Mouse (Mus musculus): ENCODE results near the gene Nxn. TPM values are rescaled to one million over a fixed set of nuclear protein-coding genes. Genes with fewer than 3 reads are reported as not detected.
A peak's percentile ranks its signal among the peaks of the same experiment; 100 is the strongest.

Nxn gene
- polyA plus RNA-seq, 1 experiment from 2014 or later, result 11.9 TPM

DNA sequence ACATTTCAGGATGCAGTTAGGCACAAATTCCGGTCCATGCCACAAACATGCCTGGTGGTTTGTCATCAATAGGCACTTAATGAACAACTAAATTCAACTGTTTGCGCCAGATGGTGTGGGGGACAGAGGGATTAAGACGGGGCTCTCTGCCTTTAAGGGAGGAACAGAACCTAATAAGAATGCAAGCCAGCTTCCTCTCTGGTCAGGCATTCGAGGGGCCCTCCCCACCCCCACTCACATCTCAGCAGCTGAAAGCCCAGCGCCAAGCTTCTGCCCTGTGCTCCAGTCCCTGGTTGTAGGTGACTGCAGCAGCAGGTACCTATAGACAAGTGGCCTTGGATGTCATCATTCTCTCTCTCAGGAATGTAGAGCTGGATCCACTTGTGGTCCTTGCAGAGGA lies 104.9 kb downstream of the Nxn start:
- Histone ChIP-seq H3K4me3 (ENCODE audit: low read depth, low read length) (no peak overlapping the region), H3K27me3 (replicated peaks; ENCODE audit: insufficient read depth, low read length) (no peaks in the 10 kb centered on the region), H3K9ac (replicated peaks; ENCODE audit: low read depth) (no peak overlapping the region), H3K27ac (ENCODE audit: low read length) (no peak overlapping the region), H3K36me3 (ENCODE audit: insufficient read depth, low read length) (no peaks in the 10 kb centered on the region), H3K4me2 (replicated peaks; ENCODE audit: low read depth, low read length) (no peak overlapping the region), H3K4me1 (ENCODE audit: insufficient read depth, low read depth, low read length) (peaks cover 8% of the 10 kb centered on the region; the same call in 1 of the 2 replicates), H3K9me3 (ENCODE audit: low read length) (no peaks in the 10 kb centered on the region)
- ATAC-seq (no peak), DNase-seq (ENCODE audit: low spot score) (no peak)
- 65% methylated on average over 5 of the region's 5 CpGs for WGBS
- TF ChIP-seq EP300 (IDR thresholded peaks at IDR 0.05) (no peak), CTCF (IDR thresholded peaks at IDR 0.05) (no peak)

DNA sequence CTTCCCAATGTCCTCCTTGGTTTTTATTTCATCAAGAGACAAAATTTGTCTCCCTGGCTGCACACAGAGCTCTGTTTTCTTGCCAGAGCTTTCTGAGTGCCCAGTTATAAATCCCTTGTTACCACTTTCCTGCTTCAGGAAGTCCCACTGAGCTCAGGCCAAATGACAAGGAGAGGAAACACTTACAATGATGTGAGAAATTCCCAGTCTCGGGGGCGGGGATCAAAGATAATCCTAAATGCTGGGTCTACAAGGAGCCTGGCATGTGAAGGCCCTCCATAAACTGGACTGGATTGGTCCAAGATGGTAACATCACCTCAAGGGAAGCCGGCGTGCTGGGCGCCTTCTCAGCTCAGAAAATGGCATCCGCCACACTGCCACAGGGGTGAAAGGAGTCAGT lies 106.1 kb downstream of the Nxn start:
- peak overlapping the region; percentile 46 for H3K4me2 ChIP-seq (replicated peaks; ENCODE audit: low read depth, low read length)
- H3K9ac ChIP-seq (replicated peaks; ENCODE audit: low read depth), result no peak overlapping the region
- peaks cover 8% of the 10 kb centered on the region; the same call in 1 of the 2 replicates for H3K4me1 ChIP-seq (ENCODE audit: insufficient read depth, low read depth, low read length)
- no peaks in the 10 kb centered on the region for H3K36me3 ChIP-seq (ENCODE audit: insufficient read depth, low read length)
- DNase-seq (ENCODE audit: low spot score) (peak; percentile 47), ATAC-seq (peak; percentile 52)
- H3K27me3 ChIP-seq (replicated peaks; ENCODE audit: insufficient read depth, low read length), result no peaks in the 10 kb centered on the region
- H3K4me3 ChIP-seq (ENCODE audit: low read depth, low read length), result 0 out of 2 replicates have a peak overlapping the region, but pooled peaks have one; percentile 8
- H3K27ac ChIP-seq (ENCODE audit: low read length), result peak overlapping the region; percentile 65
- TF ChIP-seq CTCF (IDR thresholded peaks at IDR 0.05), result no peak
- peak; percentile 44; the same call in 1 of the 2 replicates for TF ChIP-seq EP300 (IDR thresholded peaks at IDR 0.05)
- 48% methylated on average over 6 of the region's 6 CpGs for WGBS
- H3K9me3 ChIP-seq (ENCODE audit: low read length), result no peaks in the 10 kb centered on the region

GRCm38 (mm10) chr11:76292398-76292797 lies 106.5 kb downstream of the Nxn start:
- H3K27me3 ChIP-seq (replicated peaks; ENCODE audit: insufficient read depth, low read length), result no peaks in the 10 kb centered on the region
- peaks cover 8% of the 10 kb centered on the region; the same call in 1 of the 2 replicates for H3K4me1 ChIP-seq (ENCODE audit: insufficient read depth, low read depth, low read length)
- DNase-seq (ENCODE audit: low spot score) (peak; percentile 90), ATAC-seq (peak; percentile 42)
- H3K36me3 ChIP-seq (ENCODE audit: insufficient read depth, low read length), result no peaks in the 10 kb centered on the region
- H3K9ac ChIP-seq (replicated peaks; ENCODE audit: low read depth), result no peak overlapping the region
- no peaks in the 10 kb centered on the region for H3K9me3 ChIP-seq (ENCODE audit: low read length)
- 11% methylated on average over 15 of the region's 15 CpGs for WGBS
- H3K4me2 ChIP-seq (replicated peaks; ENCODE audit: low read depth, low read length), result peak overlapping the region; percentile 46
- 0 out of 2 replicates have a peak overlapping the region, but pooled peaks have one; percentile 8 for H3K4me3 ChIP-seq (ENCODE audit: low read depth, low read length)
- TF ChIP-seq CTCF (IDR thresholded peaks at IDR 0.05) (no peak), EP300 (IDR thresholded peaks at IDR 0.05) (no peak; the same call in 1 of the 2 replicates)
- peak overlapping the region; percentile 65 for H3K27ac ChIP-seq (ENCODE audit: low read length)

DNA sequence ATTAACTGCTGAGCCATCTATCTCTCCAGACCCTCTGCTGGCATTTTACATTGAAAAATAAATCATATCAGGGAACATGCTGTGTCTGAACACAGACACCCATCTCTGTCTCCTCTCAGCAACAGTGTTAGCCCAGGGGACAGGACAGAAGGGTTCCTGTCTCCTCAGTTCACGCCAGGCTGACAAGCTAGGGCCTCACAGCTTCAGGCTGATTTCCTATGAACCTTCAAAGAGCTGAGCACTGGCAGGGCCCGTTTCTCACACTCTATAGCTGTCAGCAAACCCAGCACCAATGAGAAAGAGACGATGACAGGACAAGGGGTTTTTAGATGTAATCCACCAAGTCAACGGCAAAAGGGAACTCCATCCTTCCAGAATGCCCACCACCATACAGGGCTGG lies 107.0 kb downstream of the Nxn start:
- no peaks in the 10 kb centered on the region for H3K9me3 ChIP-seq (ENCODE audit: low read length)
- peak overlapping the region; percentile 46 for H3K4me2 ChIP-seq (replicated peaks; ENCODE audit: low read depth, low read length)
- H3K36me3 ChIP-seq (ENCODE audit: insufficient read depth, low read length), result no peaks in the 10 kb centered on the region
- H3K9ac ChIP-seq (replicated peaks; ENCODE audit: low read depth), result no peak overlapping the region
- TF ChIP-seq CTCF (IDR thresholded peaks at IDR 0.05), result no peak
- no peak for TF ChIP-seq EP300 (IDR thresholded peaks at IDR 0.05)
- ATAC-seq, result peak; percentile 48
- DNase-seq (ENCODE audit: low spot score), result no peak
- 52% methylated on average over 4 of the region's 4 CpGs for WGBS
- peaks cover 8% of the 10 kb centered on the region; the same call in 1 of the 2 replicates for H3K4me1 ChIP-seq (ENCODE audit: insufficient read depth, low read depth, low read length)
- no peak overlapping the region for H3K4me3 ChIP-seq (ENCODE audit: low read depth, low read length)
- H3K27me3 ChIP-seq (replicated peaks; ENCODE audit: insufficient read depth, low read length), result no peaks in the 10 kb centered on the region
- peak overlapping the region; percentile 65 for H3K27ac ChIP-seq (ENCODE audit: low read length)

DNA sequence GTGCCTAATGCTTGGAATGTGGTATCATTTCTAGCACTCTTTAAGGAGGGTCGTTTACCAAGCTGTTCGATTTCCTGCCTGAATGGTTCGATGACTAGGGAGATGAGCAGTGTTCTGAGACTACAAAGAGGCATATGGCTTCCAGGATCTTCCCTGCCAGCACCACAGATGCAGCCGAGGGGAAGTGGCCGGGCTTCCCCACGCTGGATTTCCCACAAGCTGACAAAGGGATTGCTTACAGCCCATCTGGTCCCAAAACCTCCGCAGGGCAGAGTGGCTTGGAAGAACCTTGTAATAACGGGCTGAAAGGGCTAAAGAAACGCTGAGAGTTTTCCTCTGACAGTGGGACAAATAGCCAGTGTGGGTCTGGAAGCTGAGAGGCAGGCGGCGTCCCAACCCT lies 108.6 kb downstream of the Nxn start:
- no peak for TF ChIP-seq EP300 (IDR thresholded peaks at IDR 0.05)
- TF ChIP-seq CTCF (IDR thresholded peaks at IDR 0.05), result no peak
- H3K9me3 ChIP-seq (ENCODE audit: low read length), result no peaks in the 10 kb centered on the region
- H3K4me3 ChIP-seq (ENCODE audit: low read depth, low read length), result no peak overlapping the region
- H3K9ac ChIP-seq (replicated peaks; ENCODE audit: low read depth), result no peak overlapping the region
- peaks cover 8% of the 10 kb centered on the region; the same call in 1 of the 2 replicates for H3K4me1 ChIP-seq (ENCODE audit: insufficient read depth, low read depth, low read length)
- ATAC-seq (no peak), DNase-seq (ENCODE audit: low spot score) (no peak)
- no peaks in the 10 kb centered on the region for H3K27me3 ChIP-seq (replicated peaks; ENCODE audit: insufficient read depth, low read length)
- 44% methylated on average over 11 of the region's 11 CpGs for WGBS
- no peaks in the 10 kb centered on the region for H3K36me3 ChIP-seq (ENCODE audit: insufficient read depth, low read length)
- no peak overlapping the region for H3K4me2 ChIP-seq (replicated peaks; ENCODE audit: low read depth, low read length)
- no peak overlapping the region for H3K27ac ChIP-seq (ENCODE audit: low read length)

DNA sequence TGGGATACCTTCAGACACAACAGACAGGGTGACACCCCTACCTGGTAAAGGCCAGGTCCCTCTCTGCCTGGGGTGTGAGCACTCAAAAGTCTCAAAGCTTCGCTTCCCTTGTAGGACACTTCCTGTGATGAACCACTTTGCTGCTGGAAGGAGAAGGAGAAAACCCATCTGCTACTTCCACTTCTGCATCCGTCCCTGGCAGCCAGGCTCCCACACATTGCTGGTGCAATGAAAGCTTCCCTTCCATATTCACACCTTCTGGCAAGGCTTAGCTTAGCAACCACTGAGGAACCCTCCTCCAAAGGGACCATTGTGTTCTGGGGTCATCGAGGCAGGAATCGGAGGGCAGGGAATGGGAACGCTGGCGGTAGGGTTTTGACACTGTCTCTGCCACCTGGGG lies 110.3 kb downstream of the Nxn start:
- no peak for TF ChIP-seq EP300 (IDR thresholded peaks at IDR 0.05)
- no peak for TF ChIP-seq CTCF (IDR thresholded peaks at IDR 0.05)
- peaks cover 8% of the 10 kb centered on the region; the same call in 1 of the 2 replicates for H3K4me1 ChIP-seq (ENCODE audit: insufficient read depth, low read depth, low read length)

More for the DNA sequence above, 110.3 kb downstream of the Nxn start:
- Histone ChIP-seq H3K9ac (replicated peaks; ENCODE audit: low read depth) (no peak overlapping the region), H3K36me3 (ENCODE audit: insufficient read depth, low read length) (no peaks in the 10 kb centered on the region), H3K27ac (ENCODE audit: low read length) (no peak overlapping the region), H3K9me3 (ENCODE audit: low read length) (no peaks in the 10 kb centered on the region), H3K4me2 (replicated peaks; ENCODE audit: low read depth, low read length) (no peak overlapping the region), H3K4me3 (ENCODE audit: low read depth, low read length) (no peak overlapping the region), H3K27me3 (replicated peaks; ENCODE audit: insufficient read depth, low read length) (no peaks in the 10 kb centered on the region)
- DNase-seq (ENCODE audit: low spot score) (no peak), ATAC-seq (no peak)
- 83% methylated on average over 6 of the region's 6 CpGs for WGBS

Data from lung, postnatal 0 days (tissue).